Mouse (Mus musculus) layer of hippocampus, postnatal 14 days (tissue): Measurements from ENCODE around the gene Grip1. TPM values are rescaled to one million over a fixed set of nuclear protein-coding genes. Genes with fewer than 3 reads are reported as not detected.
A peak's percentile ranks its signal among the peaks of the same experiment; 100 is the strongest.

Experiments used
- DNase-seq, 2 experiments: peaks; one replicate each; pipeline ENCODE4 v3.0.0; 2021 to 2022; ENCODE audit warnings: low spot score in 2 of 2, mixed read lengths in 1 of 2
- total RNA-seq, 2 experiments: library from RNA; stranded (reverse); gene quantifications; 2 replicates each; pipeline ENCODE4 v1.2.3; 2021

Grip1 gene
- total RNA-seq, 2 experiments from 2014 or later: 40.2 to 40.3 TPM

DNA sequence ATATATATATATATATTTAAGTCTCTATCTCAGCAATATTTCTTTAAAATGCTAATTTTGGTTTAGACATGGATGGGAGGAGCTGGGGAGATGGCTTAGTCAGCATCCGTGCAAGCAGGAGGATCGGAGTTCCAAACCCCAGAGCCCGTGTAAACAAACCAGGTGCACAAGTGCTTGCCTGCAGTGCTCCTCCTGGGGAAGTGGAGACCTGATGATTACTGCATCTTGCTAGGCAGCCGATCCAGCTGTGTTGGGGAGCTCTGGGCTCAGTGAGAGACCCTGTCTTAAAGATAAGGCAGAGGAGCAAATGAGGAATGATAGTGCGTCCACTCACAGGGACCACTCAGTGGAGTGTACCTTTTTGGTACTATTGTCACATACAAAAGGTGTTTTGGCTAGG lies 3.5 kb downstream of the Grip1 start:
- DNase-seq: no peak

DNA sequence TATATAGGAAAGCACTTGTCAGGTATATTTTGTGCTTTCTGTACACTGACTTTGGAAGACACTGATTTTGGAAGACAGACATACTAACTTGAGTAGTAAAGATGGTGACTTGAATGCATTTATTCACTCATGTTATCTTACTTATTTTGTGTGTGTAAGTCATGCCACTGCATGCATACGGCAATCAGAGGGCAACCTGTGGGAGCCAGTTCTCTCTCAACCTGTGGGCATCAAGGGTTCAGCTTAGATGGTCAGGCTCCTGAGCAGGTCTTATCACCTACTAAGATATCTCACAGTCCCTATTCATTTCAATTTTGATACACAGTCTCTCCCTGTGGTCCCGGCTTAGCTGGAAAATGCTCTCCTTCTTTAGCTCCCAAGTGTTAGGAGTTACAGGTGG lies 5.4 kb downstream of the Grip1 start:
- DNase-seq: no peak

DNA sequence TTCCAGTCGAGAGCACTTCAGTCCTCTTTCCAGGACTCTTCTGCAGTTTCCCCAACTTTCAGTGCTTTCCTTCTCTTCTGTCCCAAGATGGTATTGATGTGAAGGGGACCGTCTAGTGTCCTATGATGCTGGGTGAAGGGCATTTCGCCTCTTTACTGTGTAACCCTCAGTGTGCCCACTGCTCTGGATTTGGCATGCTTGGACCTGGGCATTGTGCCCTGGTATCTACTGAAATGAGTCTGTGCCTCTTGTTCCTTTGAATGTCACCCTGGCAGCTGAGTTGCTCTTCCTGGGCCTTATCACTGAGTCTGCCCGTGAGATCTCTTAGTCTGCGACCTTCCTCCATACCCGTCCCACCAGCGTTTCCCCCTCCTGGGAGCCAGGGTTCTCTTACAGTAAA lies 9.7 kb downstream of the Grip1 start:
- DNase-seq: no peak

DNA sequence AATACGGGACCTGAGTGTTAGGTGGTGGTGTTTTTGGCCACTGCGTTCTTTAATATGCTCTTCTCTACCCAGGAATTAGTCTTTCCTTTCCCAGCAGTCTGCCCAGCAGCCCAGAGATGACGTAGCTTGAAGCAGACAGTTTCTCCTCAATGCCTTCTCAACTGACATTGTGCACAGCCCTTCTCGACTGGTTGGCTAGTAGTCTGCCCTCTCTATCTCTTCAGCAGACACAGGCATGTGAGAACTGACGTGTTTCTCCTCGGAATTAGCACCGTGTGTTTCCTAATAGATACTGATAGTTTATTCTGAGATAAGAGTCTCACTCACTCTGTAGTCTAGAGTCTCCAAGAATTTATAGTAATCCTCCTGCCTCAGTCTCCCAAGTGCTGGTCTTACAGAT lies 10.2 kb downstream of the Grip1 start:
- DNase-seq: no peak

DNA sequence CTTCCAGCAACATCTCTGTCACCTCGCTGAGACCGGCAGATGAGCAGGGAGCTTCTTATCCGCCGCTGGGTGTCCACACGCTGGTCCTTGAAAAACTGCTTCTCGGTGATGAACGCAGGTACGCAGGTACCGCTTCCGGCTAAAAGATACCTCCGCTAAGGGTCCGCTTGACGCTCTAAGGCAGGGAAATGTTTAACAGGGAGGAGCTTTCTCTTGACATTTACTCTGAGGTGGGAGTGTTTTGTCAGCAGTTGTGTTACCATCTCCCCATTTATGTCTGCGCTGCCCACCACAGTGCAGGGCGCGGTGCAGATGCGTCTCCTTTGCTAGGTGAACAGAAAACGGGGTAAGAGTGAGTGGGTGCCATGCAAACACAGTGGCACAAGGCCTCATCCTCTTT lies 14.3 kb downstream of the Grip1 start:
- DNase-seq: no peak

DNA sequence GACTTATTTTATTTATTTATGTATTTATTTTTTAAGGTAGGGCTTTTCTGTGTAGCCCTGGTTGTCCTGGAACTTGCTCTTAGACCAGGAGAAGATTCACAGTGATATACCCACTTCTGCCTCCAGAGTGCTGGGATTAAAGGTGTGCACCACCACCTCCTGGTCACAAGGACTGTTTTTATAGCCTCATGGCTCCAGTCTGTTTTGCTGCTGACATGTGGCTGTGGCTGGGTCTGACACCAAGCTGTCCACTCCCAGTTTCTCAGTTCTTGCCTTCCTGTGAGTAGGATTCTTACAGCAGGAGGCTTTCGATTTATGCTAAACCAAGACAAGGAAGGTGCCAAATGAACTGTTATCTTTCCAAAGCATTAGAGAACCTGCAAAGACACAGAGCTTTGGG lies 16.5 kb downstream of the Grip1 start:
- DNase-seq: no peak

DNA sequence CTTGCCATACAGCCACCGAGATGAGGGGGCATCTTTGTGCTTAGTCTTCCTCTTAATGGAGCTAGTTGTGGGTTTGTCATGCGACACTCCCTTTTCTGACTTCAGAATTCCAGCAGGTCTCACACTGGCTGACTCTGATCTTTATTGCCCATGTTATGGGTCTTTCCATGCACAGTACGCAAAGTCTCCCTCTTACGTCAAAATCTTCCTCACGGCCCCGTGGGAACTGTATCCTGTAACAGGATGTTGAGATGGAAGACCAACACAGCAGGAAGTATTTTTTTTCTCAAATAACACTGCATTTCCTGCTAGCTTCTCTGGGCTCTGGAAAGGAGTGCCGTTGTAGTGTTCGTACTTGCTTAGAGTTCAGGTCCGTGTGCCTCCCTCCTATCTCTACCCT lies 21.5 kb downstream of the Grip1 start:
- DNase-seq: no peak

DNA sequence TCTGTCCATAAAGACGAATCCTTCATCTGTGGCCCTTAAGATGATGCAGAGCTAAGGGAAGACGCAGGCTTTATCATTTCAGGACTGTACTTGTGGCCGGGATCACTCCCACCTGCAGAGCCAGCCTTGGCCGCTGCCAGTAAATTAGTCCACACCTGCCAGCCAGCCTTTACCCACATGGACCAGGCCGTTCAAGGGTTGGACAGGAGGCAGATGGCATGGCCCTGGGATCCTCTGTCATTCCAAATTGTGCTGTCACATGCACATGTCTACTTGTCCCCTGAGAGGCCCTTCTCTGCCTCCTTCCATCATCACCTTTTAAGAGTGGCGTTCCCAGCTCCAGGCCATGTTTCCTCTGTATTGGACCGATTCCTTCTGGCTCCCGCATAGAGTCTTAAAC lies 24.0 kb downstream of the Grip1 start:
- DNase-seq: no peak

DNA sequence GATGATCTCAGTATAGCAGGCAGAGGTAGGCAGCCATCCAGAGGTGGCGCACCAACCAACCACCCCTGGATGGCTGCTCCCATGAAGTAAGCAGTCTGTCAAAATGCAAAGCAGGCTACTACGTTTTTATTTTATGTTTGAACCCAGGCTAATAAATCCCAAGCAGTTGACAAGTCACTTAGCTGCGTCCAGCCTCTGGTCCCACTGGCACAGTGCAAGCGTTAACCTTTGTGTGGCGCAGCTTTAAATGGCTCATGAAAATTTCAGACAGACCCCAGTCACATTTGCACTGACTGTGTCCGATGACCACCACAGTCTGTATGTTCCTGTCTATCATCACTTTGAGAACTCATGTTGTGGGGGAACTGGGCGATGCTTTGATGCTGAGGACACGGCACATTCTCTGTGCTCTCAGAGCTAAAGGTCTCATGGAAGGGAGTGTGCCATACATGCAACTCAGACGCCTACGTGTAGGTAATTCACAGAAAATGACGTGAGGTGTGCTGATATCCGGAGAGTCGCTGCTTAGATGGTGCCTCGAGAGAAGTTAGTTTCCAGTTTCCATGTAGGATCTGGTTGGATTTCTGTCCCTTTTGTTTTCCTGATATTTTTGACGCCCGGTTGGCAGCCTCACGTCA lies 29.6 kb downstream of the Grip1 start:
- no peak for DNase-seq

DNA sequence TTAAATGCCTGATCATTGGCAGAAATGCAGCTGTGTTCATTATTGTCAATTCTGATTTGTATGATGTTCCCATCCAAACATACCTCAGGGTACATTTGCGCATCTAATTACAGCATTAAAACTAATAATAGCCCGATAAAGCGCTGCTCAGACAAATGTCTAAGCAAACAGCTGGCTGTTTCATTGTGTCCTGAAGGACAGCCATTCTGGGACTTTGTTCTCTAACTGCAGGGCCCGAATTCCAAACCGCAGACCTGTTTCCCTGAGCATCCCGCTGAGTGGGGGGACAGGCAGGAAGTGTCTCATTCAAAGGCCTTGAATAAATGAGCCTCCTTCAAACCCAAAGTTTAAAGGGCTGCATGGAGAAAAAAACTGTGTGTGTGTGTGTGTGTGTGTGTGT lies 30.1 kb downstream of the Grip1 start:
- no peak for DNase-seq

DNA sequence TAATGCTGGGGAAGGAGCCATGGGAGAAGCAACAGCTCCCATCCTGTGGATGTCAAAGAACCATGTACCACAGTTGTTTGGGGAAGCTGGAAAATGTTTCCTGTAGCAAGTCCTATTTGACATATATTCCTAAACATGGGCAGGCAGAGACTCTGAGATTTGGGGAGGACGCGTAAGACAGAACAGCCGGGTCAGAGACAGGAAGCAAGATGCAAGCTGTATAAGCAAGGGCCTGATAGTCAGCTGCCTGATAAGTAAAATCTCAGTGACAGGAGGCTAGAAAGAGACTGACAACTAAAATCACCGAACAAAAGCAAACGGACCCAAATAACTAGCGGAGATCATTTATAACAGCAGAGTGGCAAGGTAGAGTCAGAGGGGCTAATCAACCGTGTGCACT lies 33.3 kb downstream of the Grip1 start:
- DNase-seq: no peak

DNA sequence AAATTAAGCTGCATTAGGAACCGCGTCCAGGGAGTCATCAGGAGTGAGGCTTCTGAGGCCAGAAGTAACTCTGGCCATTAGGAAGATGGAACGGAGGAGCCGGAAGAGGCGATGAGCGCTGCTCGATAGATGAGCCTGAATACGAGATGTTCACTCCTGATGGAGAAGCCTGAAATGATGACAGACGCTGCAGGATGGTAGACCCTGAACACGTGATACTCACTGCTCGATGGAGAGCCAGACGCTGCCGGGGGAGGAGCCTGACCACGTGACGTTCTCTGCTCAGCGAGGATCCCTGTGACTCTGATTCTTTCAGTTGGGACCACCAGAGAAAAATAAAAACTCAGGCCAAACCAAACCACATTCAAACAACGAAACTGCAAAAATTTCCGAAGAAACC lies 37.2 kb downstream of the Grip1 start:
- no peak for DNase-seq

DNA sequence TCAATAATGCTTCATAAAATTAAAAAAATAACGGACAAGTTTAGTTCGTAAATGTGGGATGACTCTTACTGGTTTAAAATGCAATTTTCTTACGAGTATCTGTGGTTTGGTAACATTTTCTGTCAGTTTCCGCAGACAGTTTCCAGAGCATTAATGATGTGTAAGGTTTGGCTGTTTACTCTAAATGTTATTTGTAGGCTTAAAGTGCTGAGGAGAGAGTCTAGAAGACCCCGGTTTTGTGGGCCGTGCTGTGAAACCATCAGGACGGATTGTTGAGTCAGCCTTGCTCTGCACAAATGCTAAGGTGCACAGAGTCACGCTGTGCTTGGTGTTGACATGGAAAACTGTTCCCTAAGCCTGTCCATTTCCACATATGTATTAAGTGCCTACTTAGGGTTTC lies 41.7 kb downstream of the Grip1 start:
- no peak for DNase-seq

DNA sequence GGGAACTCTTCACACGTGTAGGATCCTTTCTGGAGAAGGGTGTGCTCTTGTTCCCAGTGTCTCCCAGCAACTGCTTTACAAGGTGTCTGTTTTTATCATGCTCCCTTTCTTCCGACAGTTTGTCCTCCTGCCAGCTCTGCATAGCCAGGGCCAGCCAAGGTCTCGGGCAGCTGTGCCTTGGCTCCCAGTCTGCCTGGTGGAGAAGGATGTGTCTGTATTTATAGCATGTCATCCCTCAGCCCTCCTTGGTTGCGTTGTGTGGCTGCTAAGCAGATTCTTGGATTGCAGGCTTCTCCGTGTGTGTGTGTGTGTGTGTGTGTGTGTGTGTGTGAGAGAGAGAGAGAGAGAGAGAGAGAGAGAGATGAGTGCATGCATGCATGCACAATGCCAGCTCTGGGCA lies 42.6 kb downstream of the Grip1 start:
- DNase-seq: no peak

DNA sequence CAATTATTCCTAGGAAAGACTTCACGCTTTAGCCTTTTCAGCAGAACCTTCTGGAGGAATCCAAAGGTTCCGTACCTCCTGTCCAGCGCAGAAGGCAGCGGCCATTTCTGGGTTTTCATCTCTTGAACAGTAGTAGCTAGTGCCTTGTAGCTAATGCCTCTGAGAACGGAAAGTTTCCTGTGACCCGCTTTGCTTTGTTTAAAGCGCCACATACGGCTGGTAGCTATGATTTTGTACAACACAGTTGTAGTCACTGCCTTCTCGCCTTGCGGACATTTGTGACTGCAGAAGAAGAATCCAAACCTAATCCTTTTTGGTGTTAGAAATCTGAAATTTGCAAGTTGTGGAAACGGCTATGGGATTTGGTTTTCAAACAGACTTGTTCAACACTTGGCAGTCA lies 68.1 kb downstream of the Grip1 start:
- no peak for DNase-seq

DNA sequence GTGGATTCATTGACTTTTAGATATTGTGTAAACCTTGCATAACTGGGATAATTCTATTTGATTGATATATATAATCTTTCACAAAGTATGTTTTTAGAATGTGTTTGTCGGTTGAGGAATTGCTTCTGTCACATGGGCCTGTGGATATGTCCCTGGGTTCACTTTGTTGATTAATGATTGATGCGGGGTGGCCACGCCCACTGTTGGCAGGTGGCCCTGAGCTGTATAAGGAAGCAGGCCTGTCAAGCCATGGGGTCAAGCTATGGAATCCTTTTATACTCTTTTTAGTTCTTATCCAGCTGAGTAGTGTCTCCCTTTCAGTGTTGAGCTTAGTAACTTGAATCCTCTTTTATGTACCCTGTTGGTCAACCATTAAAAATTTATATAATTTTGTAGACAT lies 72.1 kb downstream of the Grip1 start:
- DNase-seq: no peak

DNA sequence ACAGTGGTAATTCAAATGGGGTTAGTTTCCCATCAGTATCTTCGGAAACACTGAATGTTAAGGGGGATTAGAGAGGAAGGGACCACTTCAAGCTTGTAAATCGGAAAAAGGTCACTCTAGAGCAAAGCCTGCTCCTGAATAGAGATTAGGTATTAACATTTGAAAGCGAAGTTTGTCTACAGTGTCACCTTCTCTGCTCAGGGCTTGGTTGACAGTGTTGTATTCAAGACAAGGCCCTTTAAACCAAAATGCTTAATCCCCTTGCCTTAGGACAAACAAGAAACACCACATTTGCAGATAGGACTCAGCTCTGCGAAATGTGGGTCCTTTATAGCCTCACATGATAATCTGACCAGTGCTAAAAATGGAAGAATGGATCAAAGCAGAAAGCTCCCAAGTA lies 81.2 kb downstream of the Grip1 start:
- no peak for DNase-seq

DNA sequence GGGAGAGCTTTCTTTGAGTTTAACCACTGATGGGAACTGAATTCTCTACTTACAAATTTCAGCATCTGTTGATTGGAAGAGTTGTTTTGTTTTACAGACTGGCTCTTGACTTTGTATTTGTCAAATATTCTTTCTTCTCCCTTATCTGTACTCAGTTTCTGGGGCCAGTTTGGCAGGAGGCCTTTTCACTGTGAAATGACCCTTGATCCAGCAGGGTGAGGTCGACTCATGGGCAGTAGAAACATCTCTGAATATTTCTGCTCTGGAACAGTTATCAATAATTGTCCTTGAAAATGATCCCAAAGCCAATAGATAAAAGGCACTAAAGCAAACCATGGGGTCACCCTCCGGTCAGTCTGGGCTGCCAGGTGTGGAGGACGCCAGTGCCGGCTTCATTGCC lies 88.0 kb downstream of the Grip1 start:
- no peak for DNase-seq

DNA sequence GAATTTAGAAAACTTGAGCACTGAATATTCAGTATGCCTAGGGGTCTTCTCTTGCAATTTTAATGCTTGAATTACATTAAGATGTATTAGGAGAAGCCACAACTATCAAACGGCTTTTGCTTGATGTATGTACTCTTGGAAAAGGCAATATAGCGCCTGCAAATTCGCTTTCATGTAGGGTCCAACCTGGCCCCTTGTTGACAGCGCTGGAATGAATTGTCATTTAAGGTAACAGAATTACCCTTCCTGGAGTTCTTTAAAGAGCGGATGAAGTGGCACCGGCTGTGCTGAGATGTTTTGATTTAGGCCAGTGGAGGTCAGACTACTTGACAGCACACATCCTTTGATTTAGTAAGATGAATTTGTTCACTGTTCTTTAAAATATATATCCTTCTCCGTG lies 90.1 kb downstream of the Grip1 start:
- no peak for DNase-seq

DNA sequence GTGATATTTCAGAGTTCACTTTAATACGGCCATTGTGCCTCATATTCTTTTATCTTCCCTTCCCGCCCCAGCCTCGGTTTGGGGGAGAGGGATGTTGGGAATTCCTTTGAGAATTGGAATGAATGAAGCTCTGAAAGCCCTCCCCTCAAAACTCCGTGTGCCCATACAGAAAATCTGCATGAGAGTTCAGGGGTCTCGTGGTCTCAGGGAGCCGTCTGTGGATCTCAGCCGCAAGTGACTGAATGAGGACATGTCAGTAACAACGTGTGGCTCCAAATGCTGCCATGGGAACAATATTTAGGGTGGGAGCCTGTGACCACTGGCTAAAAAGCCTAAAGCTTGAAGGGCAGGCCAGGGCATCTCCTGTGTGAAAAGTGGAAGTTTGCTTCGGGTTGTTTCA lies 91.1 kb downstream of the Grip1 start:
- DNase-seq: no peak

DNA sequence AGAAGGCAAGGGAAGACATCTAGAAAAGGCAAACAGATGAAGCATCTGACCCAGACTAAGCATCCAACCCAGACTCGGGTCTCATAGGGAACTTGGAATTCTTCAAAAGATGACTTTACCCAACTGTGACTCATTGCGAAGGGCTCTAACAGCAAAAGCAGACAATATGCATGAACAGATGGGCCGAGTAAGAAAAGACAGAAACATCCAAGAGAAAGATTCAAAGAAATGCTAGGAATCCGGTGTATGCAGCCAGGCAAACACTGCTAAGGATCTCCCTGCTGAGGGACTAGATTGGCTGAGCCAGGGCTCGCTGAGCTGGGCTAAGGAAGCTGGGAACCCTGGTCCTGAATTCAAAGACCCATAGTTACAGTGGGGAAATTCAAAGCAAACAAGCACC lies 94.2 kb downstream of the Grip1 start:
- peak in 1 of 2 experiments; percentile 40 for DNase-seq

DNA sequence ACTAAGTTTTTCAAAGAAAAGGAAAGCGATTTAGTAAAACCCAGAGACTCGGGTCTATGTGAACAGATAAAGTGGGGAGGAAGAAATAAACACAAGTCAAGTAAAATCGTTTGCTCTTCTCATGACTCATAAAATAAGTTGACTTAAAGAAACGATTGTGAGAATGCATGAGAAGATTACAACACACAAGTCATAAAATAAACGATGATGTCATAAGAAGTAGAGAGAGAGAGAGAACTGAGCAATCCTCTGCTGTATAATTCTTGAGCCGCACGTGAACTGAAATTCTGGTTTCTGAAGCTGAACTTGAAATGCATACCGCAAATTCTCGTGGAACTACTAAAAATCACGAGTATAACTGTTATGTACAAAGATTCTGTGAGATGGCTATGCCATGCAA lies 95.1 kb downstream of the Grip1 start:
- DNase-seq: no peak

DNA sequence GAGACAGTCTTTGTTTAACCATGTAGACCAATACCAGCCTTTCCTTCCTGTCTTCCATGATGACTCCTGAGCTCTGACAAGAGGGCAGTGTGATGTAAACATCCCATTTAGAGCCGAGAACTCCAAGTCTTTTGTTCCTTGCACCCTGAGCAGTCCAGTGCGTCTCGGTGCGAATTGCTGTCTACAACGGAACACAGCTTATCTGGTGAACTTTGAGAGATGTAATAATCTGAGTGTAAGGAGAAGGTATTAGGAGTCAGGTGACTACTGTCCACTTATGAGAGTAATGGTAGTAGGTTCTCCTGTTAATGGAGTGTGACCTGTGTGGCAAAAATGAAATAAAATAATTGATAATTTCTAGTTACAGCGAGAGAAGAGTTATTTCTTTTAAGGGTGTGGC lies 97.0 kb downstream of the Grip1 start:
- DNase-seq: no peak

DNA sequence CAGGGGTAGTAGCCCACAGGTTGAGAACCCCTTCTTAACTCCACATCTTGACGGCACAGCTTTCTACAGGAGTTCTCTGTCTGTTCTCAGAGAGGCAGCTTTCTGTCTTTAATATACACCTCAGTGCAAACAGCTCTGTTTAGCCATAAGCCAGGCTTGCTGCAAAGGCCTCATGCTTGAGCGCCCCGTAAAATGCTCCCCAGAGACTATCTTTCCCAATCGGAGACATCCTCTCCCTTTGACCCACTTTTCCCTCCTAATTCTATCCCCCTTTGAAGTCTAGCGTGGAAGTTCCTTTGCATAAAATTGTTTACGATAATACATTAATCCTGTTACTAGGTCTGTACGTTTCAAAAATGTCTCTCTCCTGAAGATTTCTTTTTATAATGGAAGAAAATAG lies 102.7 kb downstream of the Grip1 start:
- no peak for DNase-seq
